Mouse (Mus musculus) telencephalon, adult 2 months (tissue): Measurements from ENCODE around the gene Gja5.
"Not testable (repeated sequence)": the region's sequence is repeated elsewhere in the genome, so short reads cannot be mapped to it uniquely, and the experiment has no call there.

Experiments used
- DNase-seq: peaks from one replicate; pipeline ENCODE4 v3.0.0-alpha.2; 2011; ENCODE audit warnings: low read depth, low spot score

The Gja5 gene

GRCm38 (mm10) chr3:97037119-97037518 lies 132.6 kb downstream of the Gja5 start:
- DNase-seq, result peak; percentile 6

GRCm38 (mm10) chr3:97039721-97040120 lies 135.2 kb downstream of the Gja5 start:
- DNase-seq, result no peak

- DNase-seq, result no peak
Measured at GRCm38 (mm10) chr3:97044188-97044587, 139.7 kb downstream of the Gja5 start.

GRCm38 (mm10) chr3:97047757-97048156 lies 143.3 kb downstream of the Gja5 start:
- no peak for DNase-seq

- no peak for DNase-seq
Measured at GRCm38 (mm10) chr3:97048360-97048759, 143.9 kb downstream of the Gja5 start.

- no peak for DNase-seq
Measured at GRCm38 (mm10) chr3:97051264-97051744, 146.8 kb downstream of the Gja5 start.

GRCm38 (mm10) chr3:97052069-97052799 lies 147.7 kb downstream of the Gja5 start:
- DNase-seq, result no peak

GRCm38 (mm10) chr3:97058704-97059103 lies 154.2 kb downstream of the Gja5 start:
- no peak for DNase-seq

- no peak for DNase-seq
Measured at GRCm38 (mm10) chr3:97060119-97060518, 155.6 kb downstream of the Gja5 start.

GRCm38 (mm10) chr3:97062814-97063213 lies 158.3 kb downstream of the Gja5 start:
- no peak for DNase-seq

GRCm38 (mm10) chr3:97064046-97064445 lies 159.6 kb downstream of the Gja5 start:
- DNase-seq, result no peak

- peak; percentile 17 for DNase-seq
Measured at GRCm38 (mm10) chr3:97069589-97069988, 165.1 kb downstream of the Gja5 start.

GRCm38 (mm10) chr3:97071916-97072315 lies 167.4 kb downstream of the Gja5 start:
- DNase-seq, result peak; percentile 18

- not testable (repeated sequence) for DNase-seq
Measured at GRCm38 (mm10) chr3:97072361-97072760, 167.9 kb downstream of the Gja5 start.

GRCm38 (mm10) chr3:97075744-97076350 lies 171.4 kb downstream of the Gja5 start:
- not testable (repeated sequence) for DNase-seq

- DNase-seq, result no peak
Measured at GRCm38 (mm10) chr3:97076412-97076811, 171.9 kb downstream of the Gja5 start.

- DNase-seq, result no peak
Measured at GRCm38 (mm10) chr3:97078436-97078835, 173.9 kb downstream of the Gja5 start.

- DNase-seq, result no peak
Measured at GRCm38 (mm10) chr3:97082156-97082555, 177.7 kb downstream of the Gja5 start.

- DNase-seq, result no peak
Measured at GRCm38 (mm10) chr3:97087326-97087725, 182.8 kb downstream of the Gja5 start.

- not testable (repeated sequence) for DNase-seq
Measured at GRCm38 (mm10) chr3:97088291-97088690, 183.8 kb downstream of the Gja5 start.

GRCm38 (mm10) chr3:97091971-97092370 lies 187.5 kb downstream of the Gja5 start:
- not testable (repeated sequence) for DNase-seq

- not testable (repeated sequence) for DNase-seq
Measured at GRCm38 (mm10) chr3:97096664-97097063, 192.2 kb downstream of the Gja5 start.
